Mouse (Mus musculus): ENCODE data around the gene 1110017D15Rik. TPM values are rescaled to one million over a fixed set of nuclear protein-coding genes. Genes with fewer than 3 reads are reported as not detected.
A peak's percentile ranks its signal among the peaks of the same experiment; 100 is the strongest.

The 1110017D15Rik gene
- polyA plus RNA-seq, 1 experiment, result 4.9 TPM

DNA sequence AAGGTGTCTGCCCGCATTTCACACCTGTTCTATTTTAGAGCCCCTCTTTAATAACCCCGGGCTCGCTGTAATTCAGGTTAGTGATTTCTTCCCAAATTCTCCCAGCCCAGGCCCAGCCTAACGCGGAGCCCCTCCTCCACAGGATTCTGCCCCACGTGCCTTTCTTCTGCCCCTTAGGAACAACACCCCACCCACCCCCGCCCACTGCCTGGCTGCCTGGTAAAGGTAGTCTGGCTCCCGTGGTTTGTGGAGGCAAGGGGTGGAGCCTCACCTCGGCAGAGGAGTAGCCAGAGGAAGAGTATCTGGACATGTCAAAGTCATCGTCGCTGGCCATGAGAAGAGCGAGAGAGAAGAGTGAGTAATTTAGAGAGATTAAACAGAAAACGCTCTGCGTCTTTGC lies 3.5 kb upstream of the 1110017D15Rik start:
- Histone ChIP-seq H3K27ac (ENCODE audit: insufficient read depth, low read length) (no peak overlapping the region), H3K4me1 (ENCODE audit: control insufficient read depth, insufficient read depth, low read length) (peaks cover 4% of the 10 kb centered on the region), H3K4me3 (ENCODE audit: insufficient read depth, low read length) (no peak overlapping the region)
- no peak for TF ChIP-seq CTCF (IDR thresholded peaks at IDR 0.05; ENCODE audit: extremely low read depth, insufficient read depth, low read length)

DNA sequence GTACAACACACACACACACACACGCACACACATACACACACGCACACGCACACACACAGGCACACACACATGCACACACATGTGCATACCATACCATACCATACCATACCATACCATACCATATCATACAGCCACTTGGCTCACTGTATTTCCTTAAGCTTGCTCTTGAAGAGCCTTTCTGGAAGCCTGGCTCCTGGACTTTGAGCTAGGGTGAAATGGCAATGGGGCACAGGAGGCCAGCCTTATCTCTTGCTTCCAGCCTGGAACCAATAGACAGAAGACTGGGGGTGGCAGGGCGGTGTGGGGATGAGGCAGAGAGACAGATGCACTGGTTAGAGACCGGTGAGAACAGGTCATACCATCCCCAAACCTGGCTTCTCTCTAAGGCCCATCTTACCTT lies 2.1 kb upstream of the 1110017D15Rik start:
- Histone ChIP-seq H3K27ac (ENCODE audit: insufficient read depth, low read length) (no peak overlapping the region), H3K4me1 (ENCODE audit: control insufficient read depth, insufficient read depth, low read length) (peaks cover 4% of the 10 kb centered on the region), H3K4me3 (ENCODE audit: insufficient read depth, low read length) (no peak overlapping the region)
- no peak for TF ChIP-seq CTCF (IDR thresholded peaks at IDR 0.05; ENCODE audit: extremely low read depth, insufficient read depth, low read length)
- no peak for TF ChIP-seq POLR2A (IDR thresholded peaks at IDR 0.05; ENCODE audit: extremely low read depth, insufficient read depth, low read length)

DNA sequence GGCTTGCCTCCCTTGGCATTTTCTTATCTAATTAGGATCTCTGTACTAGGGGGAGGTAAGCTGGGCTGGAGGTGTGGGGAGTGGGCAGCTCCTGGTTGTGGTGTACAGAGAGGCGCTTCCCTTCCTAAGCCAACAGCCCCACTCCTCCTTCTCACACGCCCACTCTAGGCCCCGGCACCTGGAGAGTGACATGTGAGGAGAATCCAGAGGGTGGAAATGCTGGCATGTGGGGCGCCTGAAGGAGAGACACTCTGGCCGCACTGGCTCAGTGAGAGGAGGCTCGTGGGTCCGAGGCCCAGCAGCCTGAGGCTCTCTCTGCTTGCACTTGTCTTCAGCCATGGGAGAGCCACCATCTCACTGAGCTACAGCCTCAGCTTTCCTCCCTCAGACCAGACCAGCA lies 1.2 kb upstream of the 1110017D15Rik start:
- Histone ChIP-seq H3K27ac (ENCODE audit: insufficient read depth, low read length) (no peak overlapping the region), H3K4me3 (ENCODE audit: insufficient read depth, low read length) (no peak overlapping the region), H3K4me1 (ENCODE audit: control insufficient read depth, insufficient read depth, low read length) (peaks cover 6% of the 10 kb centered on the region)
- TF ChIP-seq CTCF (IDR thresholded peaks at IDR 0.05; ENCODE audit: extremely low read depth, insufficient read depth, low read length), result no peak
- no peak for TF ChIP-seq POLR2A (IDR thresholded peaks at IDR 0.05; ENCODE audit: extremely low read depth, insufficient read depth, low read length)

DNA sequence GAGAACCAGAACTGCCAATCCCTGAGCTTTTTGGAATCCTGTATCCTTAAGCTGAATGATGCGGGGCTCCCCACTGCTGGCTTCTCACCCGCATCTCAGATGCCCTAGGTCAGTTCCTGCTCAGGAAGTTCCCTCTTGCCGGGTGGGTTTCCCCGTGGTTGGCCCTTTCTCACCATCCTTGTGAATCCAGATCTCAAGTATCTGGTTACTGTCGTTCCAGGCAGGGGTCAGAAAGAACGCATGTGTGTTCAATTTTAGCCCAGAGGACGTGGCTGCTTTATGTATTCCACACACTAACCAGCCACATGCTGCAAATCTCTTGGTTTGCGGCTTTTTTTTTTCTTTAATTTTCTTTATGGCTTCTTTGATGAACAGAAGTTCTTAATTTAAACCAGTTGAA lies 3.4 kb downstream of the 1110017D15Rik start:
- no peak overlapping the region for H3K4me3 ChIP-seq (ENCODE audit: insufficient read depth, low read length)
- TF ChIP-seq CTCF (IDR thresholded peaks at IDR 0.05; ENCODE audit: extremely low read depth, insufficient read depth, low read length) (no peak), POLR2A (IDR thresholded peaks at IDR 0.05; ENCODE audit: extremely low read depth, insufficient read depth, low read length) (no peak)
- peaks cover 6% of the 10 kb centered on the region for H3K4me1 ChIP-seq (ENCODE audit: control insufficient read depth, insufficient read depth, low read length)
- no peak overlapping the region for H3K27ac ChIP-seq (ENCODE audit: insufficient read depth, low read length)

DNA sequence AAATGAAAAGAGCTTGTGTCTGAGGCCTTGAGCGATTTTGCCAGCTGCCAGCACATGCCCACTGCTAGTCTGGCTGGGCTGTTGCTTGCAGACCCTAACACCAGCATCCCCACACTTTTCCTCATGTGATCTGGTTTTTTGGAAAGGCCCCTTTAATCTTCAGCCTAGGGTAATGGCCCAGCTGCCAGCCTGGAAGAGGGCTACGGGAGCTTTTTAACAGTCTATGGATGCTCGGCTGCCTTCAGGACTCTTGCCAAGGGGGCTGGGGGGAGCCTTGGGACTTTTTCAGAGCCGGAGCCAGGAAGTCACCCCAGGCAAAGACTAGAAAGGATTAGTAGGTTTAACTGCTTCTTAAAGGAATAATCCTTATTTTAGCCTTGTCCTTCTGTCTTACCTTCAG lies 3.8 kb downstream of the 1110017D15Rik start:
- no peak for TF ChIP-seq CTCF (IDR thresholded peaks at IDR 0.05; ENCODE audit: extremely low read depth, insufficient read depth, low read length)
- TF ChIP-seq POLR2A (IDR thresholded peaks at IDR 0.05; ENCODE audit: extremely low read depth, insufficient read depth, low read length), result no peak
- peaks cover 3% of the 10 kb centered on the region for H3K4me1 ChIP-seq (ENCODE audit: control insufficient read depth, insufficient read depth, low read length)
- no peak overlapping the region for H3K4me3 ChIP-seq (ENCODE audit: insufficient read depth, low read length)
- no peak overlapping the region for H3K27ac ChIP-seq (ENCODE audit: insufficient read depth, low read length)

DNA sequence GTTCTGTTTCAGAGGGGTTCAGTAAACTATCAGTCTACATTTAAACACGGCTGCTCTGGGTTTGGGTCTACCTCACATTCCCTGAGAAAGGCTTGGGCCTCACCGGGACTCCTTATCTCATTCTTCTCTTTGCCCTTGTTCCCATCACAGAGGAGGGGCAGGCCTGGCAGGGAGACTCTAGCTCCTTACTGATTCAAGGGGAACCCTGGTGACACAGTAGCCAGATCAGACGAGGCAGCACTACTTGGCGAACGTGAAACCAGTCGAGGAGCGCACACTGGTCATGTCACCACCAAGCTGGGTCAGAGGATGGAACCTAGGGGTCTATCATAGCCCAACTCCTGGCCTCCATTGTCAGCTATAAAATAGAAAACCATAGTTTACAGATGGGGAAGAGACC lies 9.1 kb downstream of the 1110017D15Rik start:
- TF ChIP-seq POLR2A (IDR thresholded peaks at IDR 0.05; ENCODE audit: extremely low read depth, insufficient read depth, low read length) (no peak), CTCF (IDR thresholded peaks at IDR 0.05; ENCODE audit: extremely low read depth, insufficient read depth, low read length) (no peak)
- Histone ChIP-seq H3K4me3 (ENCODE audit: insufficient read depth, low read length) (no peak overlapping the region), H3K27ac (ENCODE audit: insufficient read depth, low read length) (no peak overlapping the region), H3K4me1 (ENCODE audit: control insufficient read depth, insufficient read depth, low read length) (peaks cover 3% of the 10 kb centered on the region; the same call in 1 of the 2 replicates)

DNA sequence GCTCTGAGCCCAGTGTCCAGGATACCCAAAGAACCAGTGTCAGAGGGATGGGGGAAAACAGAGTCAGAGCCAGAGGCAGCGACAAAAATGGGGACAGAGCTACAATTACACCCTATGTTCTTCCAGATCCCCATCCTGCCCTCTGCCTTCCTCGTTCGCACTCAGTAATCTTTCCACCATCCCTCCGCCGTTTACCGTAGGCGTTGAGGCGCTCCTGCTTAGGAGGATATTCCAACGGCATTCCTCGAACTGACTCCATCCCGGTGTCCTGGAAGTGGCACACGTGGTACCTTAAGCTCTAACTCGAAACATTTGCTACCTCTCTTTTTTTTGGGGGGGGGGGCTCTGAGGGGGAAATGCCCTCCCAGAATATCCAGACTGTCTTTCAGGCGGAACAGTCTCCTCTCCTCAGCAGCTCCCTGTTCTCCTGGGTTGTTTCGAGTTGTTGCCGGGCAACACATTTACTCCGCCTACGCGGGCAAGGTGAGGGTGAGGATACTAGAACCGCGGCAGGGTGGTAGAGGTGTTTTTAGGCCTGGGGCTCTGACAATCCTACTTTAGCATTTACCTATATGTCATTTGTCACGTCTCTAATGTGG lies 9.7 kb downstream of the 1110017D15Rik start:
- Histone ChIP-seq H3K4me1 (ENCODE audit: control insufficient read depth, insufficient read depth, low read length) (peaks cover 3% of the 10 kb centered on the region; the same call in 1 of the 2 replicates), H3K27ac (ENCODE audit: insufficient read depth, low read length) (no peak overlapping the region), H3K4me3 (ENCODE audit: insufficient read depth, low read length) (peak overlapping the region; percentile 45)
- TF ChIP-seq CTCF (IDR thresholded peaks at IDR 0.05; ENCODE audit: extremely low read depth, insufficient read depth, low read length) (no peak), POLR2A (IDR thresholded peaks at IDR 0.05; ENCODE audit: extremely low read depth, insufficient read depth, low read length) (no peak)

DNA sequence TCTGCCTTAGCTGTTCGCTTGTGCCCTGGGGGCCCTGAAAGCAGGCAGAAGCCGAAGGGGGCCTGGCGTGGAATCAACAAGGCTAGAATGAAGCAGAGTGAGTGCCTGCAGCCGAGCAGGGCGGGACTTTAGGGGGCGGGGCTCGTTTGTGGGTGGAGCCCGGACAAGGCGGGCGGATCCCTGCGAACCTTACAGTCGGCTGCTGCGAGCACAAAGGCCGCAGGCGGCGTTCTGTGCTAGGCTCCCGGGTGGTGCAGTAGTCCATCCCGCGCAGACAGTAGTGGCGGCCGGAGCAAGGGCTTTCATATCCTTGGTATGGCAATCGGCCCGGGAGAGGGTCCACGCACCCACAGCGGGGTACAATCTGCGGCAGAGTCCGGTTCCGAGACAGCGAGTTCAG lies 10.2 kb downstream of the 1110017D15Rik start:
- H3K4me1 ChIP-seq (ENCODE audit: control insufficient read depth, insufficient read depth, low read length), result peaks cover 3% of the 10 kb centered on the region; the same call in 1 of the 2 replicates
- TF ChIP-seq POLR2A (IDR thresholded peaks at IDR 0.05; ENCODE audit: extremely low read depth, insufficient read depth, low read length) (peak; percentile 72), CTCF (IDR thresholded peaks at IDR 0.05; ENCODE audit: extremely low read depth, insufficient read depth, low read length) (no peak)
- H3K4me3 ChIP-seq (ENCODE audit: insufficient read depth, low read length), result peak overlapping the region; percentile 45
- H3K27ac ChIP-seq (ENCODE audit: insufficient read depth, low read length), result no peak overlapping the region

DNA sequence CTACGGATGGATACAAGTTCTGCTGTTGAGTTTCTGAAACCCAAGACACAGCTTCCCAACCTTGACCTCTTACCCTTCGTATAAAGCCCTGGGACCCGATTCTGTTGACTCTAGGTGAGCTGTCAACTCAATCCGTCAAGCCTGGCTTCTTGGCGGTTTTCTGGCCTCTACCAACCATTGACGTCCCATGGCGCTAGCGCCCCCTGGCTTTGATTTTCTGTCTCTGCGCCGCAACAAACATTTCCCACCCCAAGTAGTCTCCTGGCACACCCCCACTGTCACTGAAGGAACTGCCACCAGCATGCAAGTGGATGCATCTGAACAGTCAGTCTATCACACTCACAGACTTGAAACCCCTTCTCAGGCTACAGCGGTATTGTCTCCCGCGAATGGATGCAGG lies 11.0 kb downstream of the 1110017D15Rik start:
- H3K4me1 ChIP-seq (ENCODE audit: control insufficient read depth, insufficient read depth, low read length), result peaks cover 3% of the 10 kb centered on the region; the same call in 1 of the 2 replicates
- no peak overlapping the region for H3K4me3 ChIP-seq (ENCODE audit: insufficient read depth, low read length)
- peak; percentile 41 for TF ChIP-seq CTCF (IDR thresholded peaks at IDR 0.05; ENCODE audit: extremely low read depth, insufficient read depth, low read length)
- TF ChIP-seq POLR2A (IDR thresholded peaks at IDR 0.05; ENCODE audit: extremely low read depth, insufficient read depth, low read length), result no peak
- no peak overlapping the region for H3K27ac ChIP-seq (ENCODE audit: insufficient read depth, low read length)

DNA sequence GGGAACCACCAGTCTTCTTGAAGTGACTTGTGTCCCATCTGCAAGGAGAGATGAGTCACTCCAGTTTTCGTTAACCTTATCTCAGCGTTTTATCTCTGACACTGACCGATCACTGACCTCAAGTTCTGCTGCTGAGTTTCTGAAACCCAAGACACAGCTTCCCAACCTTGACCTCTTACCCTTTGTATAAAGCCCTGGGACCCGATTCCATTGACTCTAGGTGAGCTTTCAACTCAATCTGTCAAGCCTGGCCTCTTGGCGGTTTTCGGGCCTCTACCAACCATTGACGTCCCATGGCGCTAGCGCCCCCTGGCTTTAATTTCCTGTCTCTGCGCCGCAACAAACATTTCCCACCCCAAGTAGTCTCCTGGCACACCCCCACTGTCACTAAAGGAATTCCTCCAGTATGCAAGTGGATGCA lies 12.0 kb downstream of the 1110017D15Rik start:
- Histone ChIP-seq H3K27ac (ENCODE audit: insufficient read depth, low read length) (no peak overlapping the region), H3K4me1 (ENCODE audit: control insufficient read depth, insufficient read depth, low read length) (peaks cover 3% of the 10 kb centered on the region; the same call in 1 of the 2 replicates), H3K4me3 (ENCODE audit: insufficient read depth, low read length) (no peak overlapping the region)
- no peak for TF ChIP-seq POLR2A (IDR thresholded peaks at IDR 0.05; ENCODE audit: extremely low read depth, insufficient read depth, low read length)
- TF ChIP-seq CTCF (IDR thresholded peaks at IDR 0.05; ENCODE audit: extremely low read depth, insufficient read depth, low read length), result no peak
